Mouse (Mus musculus) cerebellum, postnatal 4 days (tissue): Measurements from ENCODE around the gene Cdan1.
"Not testable (repeated sequence)": the region's sequence is repeated elsewhere in the genome, so short reads cannot be mapped to it uniquely, and the experiment has no call there.

ENCODE experiments used
- DNase-seq, 2 experiments: peaks; one replicate each; pipeline ENCODE4 v3.0.0; 2022; ENCODE audit warnings: low spot score in 2 of 2, mixed read lengths in 1 of 2

Gene Cdan1

DNA sequence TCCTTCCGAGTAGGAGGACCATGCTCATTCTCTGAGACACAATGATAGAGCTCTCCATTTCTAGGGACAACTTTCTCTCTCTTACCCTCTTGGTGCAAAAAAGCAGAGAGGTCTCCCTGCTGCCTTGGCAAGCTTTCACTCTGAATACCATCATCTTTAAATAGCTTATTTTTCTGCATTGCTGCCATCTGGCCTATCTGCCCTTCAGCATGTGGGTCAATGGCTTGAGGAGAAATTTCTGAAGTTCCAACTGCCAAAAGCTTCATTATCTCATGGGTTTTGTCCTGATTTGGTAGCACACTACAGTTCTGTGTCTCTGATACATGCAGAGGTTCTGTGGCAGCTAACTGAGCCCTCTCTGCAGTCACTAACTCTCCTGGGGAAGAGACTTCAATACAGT is 104.4 kb downstream of the Cdan1 start:
- no peak for DNase-seq

DNA sequence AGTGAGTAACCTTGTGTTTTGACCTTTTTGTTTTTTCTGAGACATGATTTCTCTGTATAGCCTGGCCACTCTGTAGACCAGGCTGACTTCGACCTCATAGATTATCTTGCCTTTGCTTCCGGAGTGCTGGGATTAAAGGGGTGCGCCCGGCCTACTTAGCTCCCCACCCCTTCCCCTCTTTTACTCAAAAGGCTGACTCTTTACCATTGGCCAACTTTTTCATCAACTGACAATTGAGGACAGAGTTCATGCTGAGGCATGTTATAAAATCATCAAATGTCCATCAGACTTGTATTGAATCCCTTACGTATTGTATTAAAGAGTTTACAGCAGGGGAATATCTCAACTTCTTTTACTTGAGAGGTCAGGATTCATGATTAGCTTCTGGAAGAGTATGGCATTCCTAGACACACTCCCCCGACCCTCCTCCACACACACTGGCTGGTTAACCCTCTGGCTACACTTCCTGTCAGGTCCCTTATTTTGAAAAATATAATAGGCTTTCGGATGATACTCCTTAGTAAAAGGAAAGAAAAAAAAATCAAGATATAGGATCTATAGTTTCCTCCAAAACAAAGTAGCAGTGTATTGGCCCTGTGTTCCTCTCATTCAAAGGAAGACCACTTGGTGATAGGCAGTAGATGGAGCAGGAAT is 117.9 kb downstream of the Cdan1 start:
- no peak for DNase-seq

- peak; percentile 85 to 91 for DNase-seq
Observed at GRCm38 (mm10) chr2:120731167-120731862, 118.6 kb downstream of the Cdan1 start.

- DNase-seq = peak in 1 of 2 experiments; percentile 54
Observed at GRCm38 (mm10) chr2:120730639-120731166, 119.2 kb downstream of the Cdan1 start.

GRCm38 (mm10) chr2:120729775-120730585 is 119.9 kb downstream of the Cdan1 start:
- DNase-seq = peak in 1 of 2 experiments; percentile 8

DNA sequence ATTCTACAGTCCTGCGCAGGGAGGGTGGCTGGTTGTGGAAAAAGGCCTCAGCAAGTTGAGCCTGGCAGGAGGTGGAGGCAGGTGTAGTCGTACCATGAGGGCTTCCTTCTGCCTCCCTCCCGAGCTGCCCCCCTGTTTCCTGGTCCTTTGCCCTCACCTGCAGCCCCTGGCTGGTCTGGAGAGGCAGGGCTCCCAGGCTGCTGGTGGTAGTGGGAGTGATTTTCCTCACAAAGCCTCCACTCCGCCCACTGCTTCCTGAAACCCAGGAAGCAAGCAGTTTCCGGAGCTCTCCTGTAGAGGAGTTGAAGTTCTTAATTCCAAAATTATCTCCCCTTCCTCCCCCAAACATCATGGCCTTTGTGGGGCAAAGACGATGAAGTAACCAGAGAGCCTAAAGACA is 125.8 kb downstream of the Cdan1 start:
- DNase-seq = no peak

- DNase-seq = no peak
Observed at GRCm38 (mm10) chr2:120723621-120724020, 126.3 kb downstream of the Cdan1 start.

- DNase-seq = no peak
Observed at GRCm38 (mm10) chr2:120722491-120722890, 127.4 kb downstream of the Cdan1 start.

GRCm38 (mm10) chr2:120721911-120722310 is 128.0 kb downstream of the Cdan1 start:
- DNase-seq = no peak

DNA sequence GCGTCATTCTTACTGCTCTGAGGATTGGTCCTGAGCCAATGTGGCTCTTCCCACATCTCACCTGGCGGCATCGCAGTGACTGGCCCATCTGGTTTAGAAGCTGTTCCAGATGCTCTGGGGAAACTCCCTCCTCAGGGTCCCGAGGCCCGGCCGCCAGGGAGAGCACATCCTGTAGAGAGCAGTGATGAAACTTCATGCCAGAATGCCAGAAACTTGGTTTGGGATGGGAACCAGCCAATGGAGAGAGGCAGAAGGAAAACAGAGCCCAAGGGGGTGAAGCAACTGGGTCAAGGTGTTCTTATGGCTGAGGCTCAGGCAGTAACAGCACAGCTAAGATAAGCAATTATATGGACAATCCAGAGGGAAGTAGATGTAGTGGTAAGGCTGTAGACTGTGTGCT is 129.1 kb downstream of the Cdan1 start:
- no peak for DNase-seq

DNA sequence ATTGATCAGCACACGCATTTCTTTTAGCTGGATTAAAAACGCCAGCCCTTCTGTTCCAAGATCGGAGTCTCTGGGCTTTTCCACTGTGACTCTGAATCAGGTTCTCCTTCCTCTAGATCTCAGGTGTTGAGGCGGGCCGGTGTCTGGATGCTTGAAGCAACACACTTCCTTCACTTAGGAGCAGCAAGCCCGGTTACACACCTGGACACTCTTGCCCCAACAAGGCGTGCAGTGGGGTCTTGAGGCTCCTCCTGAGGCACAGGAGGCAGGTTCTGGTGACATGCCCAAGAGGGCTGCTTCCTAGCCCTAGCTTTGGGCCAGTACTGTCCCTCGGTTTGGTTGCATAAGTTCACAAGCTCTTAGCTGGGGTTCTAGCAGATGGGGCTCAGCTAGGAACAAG is 131.4 kb downstream of the Cdan1 start:
- no peak for DNase-seq

GRCm38 (mm10) chr2:120713441-120713840 is 136.5 kb downstream of the Cdan1 start:
- DNase-seq = no peak

GRCm38 (mm10) chr2:120710948-120711347 is 139.0 kb downstream of the Cdan1 start:
- no peak for DNase-seq

DNA sequence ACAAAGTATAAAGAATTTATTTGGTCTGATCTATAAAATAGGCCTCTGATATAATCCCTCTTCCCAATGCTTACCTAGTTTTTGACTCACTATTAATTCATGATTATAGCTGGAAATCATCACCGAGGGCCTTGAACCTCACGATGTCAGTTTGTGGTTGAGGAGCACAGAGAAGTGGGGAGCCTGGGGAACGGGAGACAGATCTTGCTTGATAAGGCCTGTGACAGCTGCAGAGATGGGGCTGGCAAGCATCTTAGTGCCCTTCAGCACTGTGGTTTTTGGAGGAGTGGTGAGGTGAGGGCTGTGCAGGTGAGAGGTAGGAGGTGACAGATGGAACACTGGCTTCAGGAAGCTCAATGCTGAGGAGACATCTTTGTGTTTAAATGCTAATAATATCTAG is 139.8 kb downstream of the Cdan1 start:
- no peak for DNase-seq

- DNase-seq = no peak
Observed at GRCm38 (mm10) chr2:120707041-120707440, 142.9 kb downstream of the Cdan1 start.

DNA sequence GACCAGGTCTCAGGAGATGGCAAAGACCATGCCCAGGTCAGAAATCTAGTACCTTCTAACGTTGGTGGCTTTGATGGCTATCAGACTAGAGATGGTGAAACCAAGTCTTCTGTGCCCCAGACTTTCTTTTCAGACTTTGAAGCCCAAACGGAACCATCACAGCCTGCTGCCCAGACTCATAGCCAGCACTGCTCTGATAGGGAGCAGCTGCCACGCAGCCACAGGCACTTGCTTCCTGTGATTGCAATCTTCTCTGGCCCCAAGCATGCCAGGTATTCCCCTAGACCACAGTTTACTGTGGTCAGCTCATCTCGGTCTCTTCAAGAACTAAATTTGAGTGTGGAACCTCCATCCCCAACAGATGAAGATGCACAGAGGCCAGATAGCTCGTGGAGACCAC is 147.3 kb downstream of the Cdan1 start:
- DNase-seq = no peak

DNA sequence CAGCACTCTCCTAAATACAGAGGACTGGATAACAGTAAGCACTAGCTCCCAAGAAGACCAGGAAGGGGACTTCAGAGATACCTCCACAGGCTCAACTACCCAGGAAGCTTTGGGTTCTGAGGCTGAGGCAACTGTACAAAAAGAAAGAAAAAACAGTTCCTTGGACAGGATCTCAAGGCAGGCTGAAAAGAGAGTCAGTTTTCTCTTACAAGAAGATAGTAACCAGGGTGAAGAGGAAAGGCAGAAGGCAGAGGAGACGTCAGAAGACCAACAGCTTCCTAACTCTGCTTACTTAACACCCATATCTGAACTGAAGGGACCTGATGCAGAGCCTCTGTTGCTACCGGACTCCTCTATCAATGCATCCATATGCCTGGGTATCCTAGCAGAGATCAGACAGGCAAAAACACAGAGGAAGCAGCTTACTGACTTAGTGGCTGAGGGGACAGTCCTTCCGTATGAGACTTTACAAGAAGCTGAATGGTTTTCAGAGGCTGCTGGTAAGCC is 149.5 kb downstream of the Cdan1 start:
- no peak for DNase-seq

DNA sequence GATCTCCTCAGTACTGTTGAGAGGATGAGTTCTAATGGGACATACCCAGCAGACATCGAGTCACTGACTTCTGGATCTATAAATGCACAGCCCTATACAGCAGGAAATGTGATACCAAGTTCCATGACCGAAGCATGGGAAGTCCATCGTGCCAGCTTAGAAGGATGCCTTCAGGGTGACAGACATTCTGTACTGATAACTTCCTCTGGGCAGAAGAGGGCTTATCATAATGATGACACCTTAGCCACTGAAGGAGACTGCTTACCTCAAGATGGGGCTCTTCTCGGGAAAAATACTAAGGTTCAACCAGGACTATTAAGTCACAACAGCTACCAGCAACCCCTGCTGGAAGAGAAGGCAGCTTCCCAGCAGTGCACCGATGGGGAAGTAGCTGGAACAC is 152.2 kb downstream of the Cdan1 start:
- DNase-seq = no peak

DNA sequence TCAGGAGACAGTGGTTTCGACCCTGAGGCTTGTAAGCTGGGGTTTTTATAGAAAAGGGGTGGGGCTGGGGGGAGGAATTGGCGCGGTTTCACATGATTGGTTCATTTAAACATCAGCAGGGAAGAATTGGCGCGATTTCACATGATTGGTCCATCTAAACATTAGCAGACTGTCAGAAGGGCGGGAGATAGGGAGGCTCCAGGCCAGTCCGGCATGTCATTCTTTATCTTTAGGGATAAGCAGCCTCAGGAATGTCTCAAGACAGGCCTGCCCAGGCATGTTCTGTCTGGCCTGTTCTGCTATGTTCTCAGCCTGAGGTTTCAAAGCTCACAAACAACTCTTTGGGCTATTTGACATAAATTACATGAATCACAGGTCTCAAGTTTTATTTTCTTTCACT is 168.8 kb downstream of the Cdan1 start:
- not testable (repeated sequence) for DNase-seq

GRCm38 (mm10) chr2:120670253-120670652 is 179.7 kb downstream of the Cdan1 start:
- DNase-seq = no peak

- no peak for DNase-seq
Observed at GRCm38 (mm10) chr2:120667446-120667845, 182.5 kb downstream of the Cdan1 start.
